Mouse (Mus musculus) kidney, adult 2 months (tissue): ENCODE data around the gene Chd6. TPM values are rescaled to one million over a fixed set of nuclear protein-coding genes. Genes with fewer than 3 reads are reported as not detected.
A peak's percentile ranks its signal among the peaks of the same experiment; 100 is the strongest.

ENCODE experiments used
- DNase-seq: peaks from one replicate; pipeline ENCODE4 v3.0.0; 2021
- H3K27ac ChIP-seq: fragments of 200-500 bp; 2 replicates; pipeline ENCODE4 v1.5.1; 2012; ENCODE audit warnings: low read depth, low read length, control low read depth, inconsistent platforms; ENCODE audit not compliant: insufficient read depth
- H3K27me3 ChIP-seq: fragments of 200-500 bp; replicated peaks from 2 replicates; pipeline ENCODE4 v1.6.1; 2012; ENCODE audit warnings: mild to moderate bottlenecking, moderate library complexity, low read length, inconsistent platforms; ENCODE audit not compliant: control insufficient read depth, insufficient read depth
- H3K36me3 ChIP-seq: fragments of 200-500 bp; 2 replicates; pipeline ENCODE4 v1.6.1; 2012; ENCODE audit warnings: mild to moderate bottlenecking, moderate library complexity, low read length, inconsistent platforms; ENCODE audit not compliant: control insufficient read depth, insufficient read depth
- H3K4me1 ChIP-seq: fragments of 200-500 bp; 2 replicates; pipeline ENCODE4 v1.6.1; 2011; ENCODE audit warnings: low read length; ENCODE audit not compliant: control insufficient read depth, insufficient read depth
- H3K4me3 ChIP-seq: fragments of 200-500 bp; 2 replicates; pipeline ENCODE4 v1.5.1; 2011; ENCODE audit warnings: mild to moderate bottlenecking, low read depth, low read length, control low read depth; ENCODE audit not compliant: insufficient read depth
- CTCF ChIP-seq: fragments of 200-500 bp; conservative IDR thresholded peaks from 2 replicates; pipeline ENCODE4 v1.5.1; 2011; ENCODE audit warnings: low read depth, mild to moderate bottlenecking, control low read depth, low read length, moderate library complexity, mixed read lengths; ENCODE audit not compliant: insufficient read depth, insufficient read length
- POLR2A ChIP-seq: fragments of 200-500 bp; IDR thresholded peaks from one replicate; pipeline ENCODE4 v1.6.1; 2011; ENCODE audit warnings: low read depth, low read length, control low read depth
- WGBS: fragments of 180-500 bp; shearing (Covaris S2); methylation state at CpG from one replicate; pipeline ENCODE4 v1.1.7; 2018; 5-methylcytosine and 5-hydroxymethylcytosine counted together
- polyA plus RNA-seq: library from polyadenylated mRNA; depleted of rRNA; stranded (reverse); fragments of >200 nt; gene quantifications from 2 replicates; pipeline ENCODE4 v1.2.3, GENCODE M21; 2012

Chd6 gene
- polyA plus RNA-seq, 1 experiment, result 7.7 TPM

- Histone ChIP-seq H3K27ac (no peak overlapping the region), H3K4me3 (no peak overlapping the region), H3K27me3 (no peaks in the 10 kb centered on the region), H3K4me1 (no peaks in the 10 kb centered on the region), H3K36me3 (peaks cover 4% of the 10 kb centered on the region; the same call in 1 of the 2 replicates)
- no peak for DNase-seq
- WGBS, result 71% methylated on average over 3 of the region's 3 CpGs
- peak; percentile 21; the same call in 1 of the 2 replicates for TF ChIP-seq CTCF
- no peak for TF ChIP-seq POLR2A
These were observed 66.0 kb downstream of the Chd6 start for GRCm38 (mm10) chr2:161042874-161043273.

DNA sequence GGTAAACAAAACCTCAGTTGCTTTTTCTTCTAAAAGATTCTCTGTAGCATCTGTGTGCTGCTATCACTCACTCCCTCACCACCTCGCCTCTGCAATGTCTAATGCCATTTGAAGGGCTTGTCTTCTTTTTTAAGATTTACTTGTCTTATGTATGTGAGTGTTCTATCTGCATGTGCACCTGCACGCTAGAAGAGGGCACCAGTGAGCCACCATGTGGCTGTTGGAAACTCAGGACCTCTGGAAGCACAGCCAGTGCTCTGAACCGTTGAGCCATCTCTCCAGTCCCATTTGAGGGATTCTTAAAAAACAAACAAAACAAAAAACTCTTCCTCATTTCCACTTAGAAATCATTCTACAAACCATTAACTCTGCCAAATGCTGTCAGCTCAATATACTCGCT is 68.1 kb downstream of the Chd6 start:
- Histone ChIP-seq H3K4me3 (no peak overlapping the region), H3K36me3 (peaks cover 7% of the 10 kb centered on the region; the same call in 1 of the 2 replicates), H3K27ac (no peak overlapping the region), H3K27me3 (no peaks in the 10 kb centered on the region), H3K4me1 (no peaks in the 10 kb centered on the region)
- peak; percentile 29 for DNase-seq
- WGBS, result 59% methylated on average over 4 of the region's 4 CpGs
- TF ChIP-seq CTCF, result peak; percentile 55
- no peak for TF ChIP-seq POLR2A

DNA sequence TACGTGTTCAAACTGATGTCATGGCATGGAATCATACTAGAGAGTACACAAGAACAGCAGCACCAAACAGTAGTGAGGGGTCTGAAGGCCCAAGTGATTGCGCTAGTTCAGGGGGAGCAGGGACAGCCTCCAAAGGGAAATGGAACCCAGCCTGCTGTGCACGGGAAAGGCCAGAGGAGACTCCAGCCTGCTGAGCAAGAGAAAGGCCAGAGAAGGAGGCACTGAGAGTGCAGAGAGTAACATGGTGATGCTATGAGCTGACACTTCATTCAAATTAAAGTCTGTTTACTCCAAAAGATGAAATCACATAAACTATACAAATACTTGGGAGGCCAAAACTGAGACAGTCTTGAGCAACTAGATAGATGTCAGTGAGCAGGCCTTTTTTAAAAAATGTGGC is 71.1 kb downstream of the Chd6 start:
- no peak for DNase-seq
- Histone ChIP-seq H3K36me3 (peaks cover 7% of the 10 kb centered on the region; the same call in 1 of the 2 replicates), H3K4me3 (no peak overlapping the region), H3K27me3 (no peaks in the 10 kb centered on the region), H3K4me1 (0 out of 2 replicates have a peak, but pooled peaks cover 2% of the 10 kb centered on the region), H3K27ac (no peak overlapping the region)
- WGBS, result 88% methylated on average over 3 of the region's 3 CpGs
- TF ChIP-seq CTCF (no peak), POLR2A (no peak)

DNA sequence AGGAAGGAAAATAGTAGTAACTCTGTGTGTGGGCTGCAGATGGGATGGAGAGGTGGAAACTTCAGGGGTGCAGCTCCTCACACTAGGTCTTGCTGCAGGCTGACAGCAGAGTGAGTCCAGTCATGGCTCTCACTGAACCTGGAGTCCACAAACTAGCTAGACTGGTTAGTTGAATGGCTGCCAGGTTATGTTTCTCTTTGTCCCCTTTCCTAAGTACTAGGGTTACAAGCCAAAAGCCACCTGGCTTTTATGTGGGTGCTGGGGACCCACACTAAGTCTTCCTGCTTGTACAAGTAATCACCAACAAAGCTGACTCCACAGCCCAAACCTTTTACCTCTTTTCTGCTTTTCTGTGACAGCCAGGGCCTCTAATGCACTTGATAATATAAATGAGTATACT is 75.7 kb downstream of the Chd6 start:
- 0 out of 2 replicates have a peak, but pooled peaks cover 2% of the 10 kb centered on the region for H3K4me1 ChIP-seq
- peaks cover 5% of the 10 kb centered on the region; the same call in 1 of the 2 replicates for H3K36me3 ChIP-seq
- DNase-seq, result peak; percentile 28
- H3K27me3 ChIP-seq, result no peaks in the 10 kb centered on the region
- H3K27ac ChIP-seq, result no peak overlapping the region
- TF ChIP-seq CTCF (no peak), POLR2A (no peak)
- H3K4me3 ChIP-seq, result no peak overlapping the region

DNA sequence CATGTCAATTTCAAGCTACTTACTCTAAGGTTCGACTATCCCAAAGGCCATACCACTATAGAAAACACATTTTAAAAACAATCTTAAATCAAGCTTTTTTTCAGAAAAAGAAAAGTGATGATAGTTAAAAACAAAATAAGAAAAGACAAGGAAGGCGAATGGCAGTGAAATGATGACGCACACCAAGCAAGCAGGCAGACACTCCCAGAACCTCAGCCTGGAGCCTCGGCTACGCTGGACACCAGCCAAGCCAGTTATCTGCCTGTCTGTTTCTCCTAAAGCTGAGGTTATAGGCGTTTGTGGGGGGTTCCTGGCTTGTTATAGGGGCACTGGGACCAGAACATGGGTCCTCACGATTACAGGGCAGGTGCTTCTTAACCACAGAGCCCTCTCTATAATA is 76.5 kb downstream of the Chd6 start:
- no peak for DNase-seq
- no peak overlapping the region for H3K4me3 ChIP-seq
- H3K36me3 ChIP-seq, result peaks cover 2% of the 10 kb centered on the region; the same call in 1 of the 2 replicates
- 0 out of 2 replicates have a peak, but pooled peaks cover 2% of the 10 kb centered on the region for H3K4me1 ChIP-seq
- no peak for TF ChIP-seq CTCF
- no peak for TF ChIP-seq POLR2A
- no peaks in the 10 kb centered on the region for H3K27me3 ChIP-seq
- no peak overlapping the region for H3K27ac ChIP-seq
- 83% methylated on average over 7 of the region's 7 CpGs for WGBS

GRCm38 (mm10) chr2:161024606-161025005 is 84.3 kb downstream of the Chd6 start:
- TF ChIP-seq POLR2A, result no peak
- TF ChIP-seq CTCF, result no peak
- no peak for DNase-seq

DNA sequence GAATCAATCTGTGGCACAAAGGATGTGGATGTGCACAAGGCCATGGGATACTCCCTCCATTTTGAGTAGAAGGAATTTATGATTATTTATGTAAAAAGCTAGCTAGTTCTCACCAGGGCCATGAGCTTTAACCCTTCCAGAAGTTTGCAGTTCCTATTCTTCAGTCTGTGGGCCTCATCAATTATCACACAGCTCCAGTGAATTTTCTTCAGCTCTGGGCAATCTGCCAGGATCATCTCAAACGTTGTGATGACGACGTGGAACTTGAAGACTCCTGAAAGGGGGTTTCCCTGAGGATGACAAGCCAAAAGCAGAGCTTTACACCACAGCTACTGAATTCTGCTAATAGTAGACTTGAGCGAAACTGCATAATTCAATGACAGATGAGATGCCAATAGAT is 91.0 kb downstream of the Chd6 start:
- TF ChIP-seq POLR2A (no peak), CTCF (no peak)
- H3K4me1 ChIP-seq, result peaks cover under 1% of the 10 kb centered on the region; the same call in 1 of the 2 replicates
- H3K27me3 ChIP-seq, result no peaks in the 10 kb centered on the region
- no peak for DNase-seq
- H3K27ac ChIP-seq, result no peak overlapping the region
- H3K36me3 ChIP-seq, result peaks cover 15% of the 10 kb centered on the region
- H3K4me3 ChIP-seq, result no peak overlapping the region
- 45% methylated on average over 4 of the region's 4 CpGs for WGBS

More at GRCm38 (mm10) chr2:161024606-161025005, 84.3 kb downstream of the Chd6 start:
- Histone ChIP-seq H3K4me3 (no peak overlapping the region), H3K27me3 (no peaks in the 10 kb centered on the region), H3K36me3 (peaks cover 7% of the 10 kb centered on the region; the same call in 1 of the 2 replicates), H3K4me1 (no peaks in the 10 kb centered on the region), H3K27ac (no peak overlapping the region)
- WGBS, result 75% methylated on average over 1 of the region's 1 CpGs
